Mouse (Mus musculus) neural tube, embryonic 12.5 days (tissue): ENCODE measurements around the gene Ythdf2. TPM values are rescaled to one million over a fixed set of nuclear protein-coding genes. Genes with fewer than 3 reads are reported as not detected.

ENCODE experiments used
- ATAC-seq: fragments of 200-750 bp; cut with Nextera tagmentation; 2 replicates; pipeline ENCODE4 v1.8.0; 2017; ENCODE audit warnings: low read depth, mild to moderate bottlenecking, moderate TSS enrichment, moderate library complexity; ENCODE audit not compliant: low FRiP score
- H3K27ac ChIP-seq: fragments of 300-500 bp; sonication (generic); 2 replicates; pipeline ENCODE4 v1.5.1; 2016
- H3K27me3 ChIP-seq: fragments of 300-500 bp; sonication (generic); replicated peaks from 2 replicates; pipeline ENCODE4 v1.6.1; 2016; ENCODE audit warnings: mild to moderate bottlenecking
- H3K36me3 ChIP-seq: fragments of 300-500 bp; sonication (generic); 2 replicates; pipeline ENCODE4 v1.6.1; 2016; ENCODE audit warnings: mild to moderate bottlenecking
- H3K4me1 ChIP-seq: fragments of 300-500 bp; sonication (generic); 2 replicates; pipeline ENCODE4 v1.6.1; 2016
- H3K4me2 ChIP-seq: fragments of 300-500 bp; sonication (generic); replicated peaks from 2 replicates; pipeline ENCODE4 v1.6.1; 2016; ENCODE audit warnings: mild to moderate bottlenecking
- H3K4me3 ChIP-seq: fragments of 300-500 bp; sonication (generic); 2 replicates; pipeline ENCODE4 v1.5.1; 2016
- H3K9ac ChIP-seq: fragments of 300-500 bp; sonication (generic); 2 replicates; pipeline ENCODE4 v1.6.1; 2016; ENCODE audit warnings: mild to moderate bottlenecking
- H3K9me3 ChIP-seq: fragments of 300-500 bp; sonication (generic); 2 replicates; pipeline ENCODE4 v1.6.1; 2016; ENCODE audit warnings: mild to moderate bottlenecking
- WGBS: fragments of 180-500 bp; shearing (Covaris S2); methylation state at CpG from one replicate; pipeline ENCODE4 v1.1.7; 2016; 5-methylcytosine and 5-hydroxymethylcytosine counted together
- polyA plus RNA-seq: library from polyadenylated mRNA; unstranded; fragments of >200 nt; fragmentation: Nextera tagmentation; extraction: Ambion mirVana; gene quantifications from 2 replicates; pipeline ENCODE4 v1.2.1, GENCODE M21; 2016

Gene Ythdf2
- 155 and 158 TPM in 2 replicates for polyA plus RNA-seq

- peak; percentile 96 for ATAC-seq
- Histone ChIP-seq H3K4me1 (peaks cover 22% of the 10 kb centered on the region), H3K4me3 (peak within 1 kb of the TSS; percentile 93), H3K36me3 (peaks cover 21% of the 10 kb centered on the region), H3K27ac (peak within 1 kb of the TSS; percentile 79), H3K27me3 (no peaks in the 10 kb centered on the region), H3K9me3 (no peaks in the 10 kb centered on the region), H3K4me2 (peak within 1 kb of the TSS; percentile 82), H3K9ac (peak within 1 kb of the TSS; percentile 100)
- WGBS, result 1% methylated on average over 78 of the region's 78 CpGs
Observed at GRCm38 (mm10) chr4:132211953-132212734, at the start of gene Ythdf2. Gene Ythdf2 (minus strand): TSS chr4:132212303.

DNA sequence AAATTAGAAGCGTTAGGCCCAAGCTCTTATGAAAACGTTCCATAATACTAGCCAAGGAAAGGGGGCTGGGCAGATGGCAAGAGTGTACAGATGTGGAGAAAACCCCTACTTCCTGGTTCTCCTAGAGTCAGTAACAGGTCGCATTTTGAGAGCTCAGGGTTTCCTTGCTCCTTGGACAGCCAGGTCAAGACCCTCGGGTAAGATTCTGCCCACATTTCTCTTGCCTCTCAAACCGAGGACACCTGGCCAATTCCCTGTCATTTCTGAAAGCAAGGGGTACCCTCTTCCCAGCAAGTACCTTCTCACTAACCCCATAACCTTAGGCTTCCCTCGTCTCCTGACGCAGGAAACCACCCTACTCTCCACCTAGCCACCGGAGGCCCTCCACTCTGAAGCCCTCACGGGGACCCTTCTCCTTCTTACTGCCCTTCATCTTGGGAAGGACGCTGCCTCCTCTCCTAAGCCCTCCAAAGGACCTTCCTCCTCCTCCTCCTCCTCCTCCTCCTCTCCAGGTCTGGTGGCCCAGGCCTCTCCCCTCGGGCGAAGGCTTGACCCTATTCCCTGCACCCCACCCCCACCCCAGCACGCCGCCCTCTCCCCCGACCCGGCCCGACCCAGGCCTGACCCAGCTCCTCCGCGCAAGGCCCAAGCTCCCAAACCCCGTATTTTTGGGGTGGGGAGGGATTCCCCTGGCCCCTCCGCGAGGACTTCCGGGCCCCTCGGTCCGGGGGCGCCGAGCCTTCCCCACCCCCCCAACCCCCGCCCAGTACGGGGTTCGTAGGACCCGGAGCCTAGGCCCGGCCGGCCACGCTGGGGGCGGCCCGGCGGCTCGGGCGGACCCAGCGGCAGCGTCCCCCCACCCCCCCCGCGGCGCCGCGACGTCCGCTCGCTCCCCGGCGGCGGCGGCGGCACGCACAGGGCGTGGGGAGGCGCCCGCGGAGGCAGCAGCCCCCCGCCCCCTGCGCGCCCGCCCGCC lies 48.6 kb upstream of the Ythdf2 start:
- Histone ChIP-seq H3K9ac (peak overlapping the region; percentile 97), H3K27me3 (no peaks in the 10 kb centered on the region), H3K36me3 (0 out of 2 replicates have a peak, but pooled peaks cover 2% of the 10 kb centered on the region), H3K27ac (peak overlapping the region; percentile 79), H3K9me3 (no peaks in the 10 kb centered on the region), H3K4me2 (peak overlapping the region; percentile 71), H3K4me3 (peak overlapping the region; percentile 91), H3K4me1 (peaks cover 15% of the 10 kb centered on the region)
- ATAC-seq, result peak; percentile 61
- 3% methylated on average over 40 of the region's 64 CpGs for WGBS

- no peaks in the 10 kb centered on the region for H3K9me3 ChIP-seq
- H3K4me1 ChIP-seq, result peaks cover 15% of the 10 kb centered on the region
- no peak for ATAC-seq
- 0 out of 2 replicates have a peak, but pooled peaks cover 2% of the 10 kb centered on the region for H3K36me3 ChIP-seq
- no peaks in the 10 kb centered on the region for H3K27me3 ChIP-seq
- H3K4me2 ChIP-seq, result peak overlapping the region; percentile 71
- no peak overlapping the region for H3K27ac ChIP-seq
- no peak overlapping the region for H3K9ac ChIP-seq
- no peak overlapping the region for H3K4me3 ChIP-seq
- WGBS, result 87% methylated on average over 4 of the region's 4 CpGs
Observed at GRCm38 (mm10) chr4:132259248-132259647, 47.1 kb upstream of the Ythdf2 start.

DNA sequence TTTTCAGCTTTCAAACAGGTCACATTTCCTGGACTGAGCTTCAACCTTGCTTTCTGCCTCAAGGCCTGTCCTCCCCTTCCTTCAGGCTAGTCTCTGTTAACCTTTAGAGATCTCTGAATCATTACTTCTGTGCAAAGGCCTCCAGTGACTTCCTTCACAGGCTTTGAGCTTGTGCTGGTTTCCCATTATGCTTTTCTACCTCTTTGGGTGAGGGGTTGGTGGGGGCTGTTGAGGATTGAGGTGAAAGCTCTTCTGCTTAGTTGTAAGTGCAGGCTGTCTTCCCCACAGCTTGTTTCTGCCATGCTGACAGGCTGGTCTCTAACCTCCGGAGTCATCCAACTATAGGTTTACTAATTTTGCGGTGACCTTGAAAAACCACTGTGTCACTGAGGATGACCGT lies 44.3 kb upstream of the Ythdf2 start:
- Histone ChIP-seq H3K4me1 (peaks cover 13% of the 10 kb centered on the region), H3K27ac (no peak overlapping the region), H3K36me3 (peaks cover 6% of the 10 kb centered on the region; the same call in 1 of the 2 replicates), H3K4me3 (no peak overlapping the region), H3K27me3 (no peaks in the 10 kb centered on the region), H3K9ac (no peak overlapping the region), H3K4me2 (no peak overlapping the region), H3K9me3 (no peaks in the 10 kb centered on the region)
- no peak for ATAC-seq
- WGBS, result 89% methylated on average over 3 of the region's 3 CpGs

DNA sequence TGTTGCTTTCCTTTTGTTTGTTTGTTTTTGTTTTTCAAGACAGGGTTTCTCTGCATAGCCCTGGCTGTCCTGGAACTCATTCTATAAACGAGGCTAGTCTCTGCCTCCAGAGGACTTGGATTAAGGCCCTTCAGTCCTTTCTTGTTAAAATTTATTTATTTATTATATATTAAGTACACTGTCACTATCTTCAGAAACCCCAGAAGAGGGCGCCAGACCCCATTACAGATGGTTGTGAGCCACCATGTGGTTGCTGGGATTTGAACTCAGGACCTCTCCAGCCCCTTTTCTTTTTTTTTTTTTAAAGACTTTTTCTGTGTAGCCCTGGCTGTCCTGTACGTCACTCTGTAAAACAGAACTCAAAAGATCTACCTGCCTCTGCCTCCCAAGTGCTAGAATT lies 42.9 kb upstream of the Ythdf2 start:
- H3K27me3 ChIP-seq, result no peaks in the 10 kb centered on the region
- no peak overlapping the region for H3K4me2 ChIP-seq
- WGBS, result 81% methylated on average over 3 of the region's 3 CpGs
- peaks cover 19% of the 10 kb centered on the region for H3K36me3 ChIP-seq
- no peak for ATAC-seq
- no peak overlapping the region for H3K4me3 ChIP-seq
- H3K4me1 ChIP-seq, result peaks cover 9% of the 10 kb centered on the region
- H3K9me3 ChIP-seq, result no peaks in the 10 kb centered on the region
- no peak overlapping the region for H3K9ac ChIP-seq
- no peak overlapping the region for H3K27ac ChIP-seq

- Histone ChIP-seq H3K27me3 (no peaks in the 10 kb centered on the region), H3K27ac (no peak overlapping the region), H3K4me3 (no peak overlapping the region), H3K9me3 (no peaks in the 10 kb centered on the region), H3K4me1 (no peaks in the 10 kb centered on the region), H3K36me3 (peaks cover 28% of the 10 kb centered on the region), H3K9ac (no peak overlapping the region), H3K4me2 (no peak overlapping the region)
- ATAC-seq, result no peak
- WGBS, result 80% methylated on average over 2 of the region's 2 CpGs
Observed at GRCm38 (mm10) chr4:132253622-132254021, 41.5 kb upstream of the Ythdf2 start.

GRCm38 (mm10) chr4:132253128-132253527 lies 41.0 kb upstream of the Ythdf2 start:
- 90% methylated on average over 8 of the region's 8 CpGs for WGBS
- no peak overlapping the region for H3K27ac ChIP-seq
- peaks cover 32% of the 10 kb centered on the region for H3K36me3 ChIP-seq

DNA sequence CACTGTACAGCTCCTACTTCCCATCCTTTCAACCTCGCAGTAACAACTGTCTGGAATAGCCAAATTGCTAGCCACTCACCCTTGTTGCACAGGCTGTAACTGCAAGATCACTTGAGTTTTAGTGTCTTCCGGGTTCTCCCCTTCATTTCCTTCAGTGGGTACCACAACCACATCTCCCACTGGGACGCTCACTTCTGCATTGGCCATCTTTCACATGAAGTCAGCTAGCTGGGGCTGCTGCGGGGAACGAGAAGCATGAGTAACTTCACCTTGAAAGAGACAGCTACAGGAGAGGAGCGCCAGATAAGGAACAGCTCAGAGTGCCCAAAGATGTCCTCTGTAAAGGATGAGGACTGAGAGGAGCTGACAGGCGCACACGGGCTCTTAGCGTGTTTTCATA lies 39.5 kb upstream of the Ythdf2 start:
- no peaks in the 10 kb centered on the region for H3K4me1 ChIP-seq
- H3K4me3 ChIP-seq, result no peak overlapping the region
- no peak for ATAC-seq
- H3K27ac ChIP-seq, result no peak overlapping the region
- H3K9me3 ChIP-seq, result no peaks in the 10 kb centered on the region
- no peak overlapping the region for H3K4me2 ChIP-seq
- H3K36me3 ChIP-seq, result peaks cover 32% of the 10 kb centered on the region
- H3K27me3 ChIP-seq, result no peaks in the 10 kb centered on the region
- 94% methylated on average over 9 of the region's 9 CpGs for whole genome bisulfite sequencing
- H3K9ac ChIP-seq, result no peak overlapping the region

More at GRCm38 (mm10) chr4:132253128-132253527, 41.0 kb upstream of the Ythdf2 start:
- H3K27me3 ChIP-seq, result no peaks in the 10 kb centered on the region
- no peak overlapping the region for H3K4me3 ChIP-seq
- H3K4me1 ChIP-seq, result no peaks in the 10 kb centered on the region
- H3K9me3 ChIP-seq, result no peaks in the 10 kb centered on the region
- no peak overlapping the region for H3K4me2 ChIP-seq
- no peak for ATAC-seq
- no peak overlapping the region for H3K9ac ChIP-seq

DNA sequence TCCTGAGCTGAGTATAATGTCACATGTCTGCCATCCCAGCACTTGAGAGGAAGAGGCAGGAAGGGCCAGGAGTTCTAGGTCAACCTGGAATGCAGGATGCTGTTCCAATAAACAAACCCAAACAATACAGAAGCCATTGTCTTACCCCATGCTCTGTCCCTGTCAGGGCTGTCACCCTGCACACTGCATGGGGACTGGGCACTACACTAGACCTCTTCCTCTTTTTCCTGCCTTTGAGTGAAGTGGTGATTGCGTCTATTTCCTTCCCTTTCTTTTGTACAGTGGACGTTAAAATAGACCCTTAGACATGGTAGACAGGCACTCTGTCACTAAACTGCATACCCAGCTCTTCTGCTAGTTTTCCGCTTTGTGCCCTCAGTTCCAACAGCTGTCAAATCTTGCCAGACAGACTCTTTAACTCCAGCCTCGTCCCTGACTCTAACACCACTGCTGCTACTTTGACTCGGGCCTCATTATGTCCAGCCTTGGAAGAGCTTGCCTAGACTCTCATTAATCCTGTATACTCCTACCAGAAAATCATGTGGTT lies 35.4 kb upstream of the Ythdf2 start:
- H3K4me1 ChIP-seq, result no peaks in the 10 kb centered on the region
- peaks cover 52% of the 10 kb centered on the region for H3K36me3 ChIP-seq

DNA sequence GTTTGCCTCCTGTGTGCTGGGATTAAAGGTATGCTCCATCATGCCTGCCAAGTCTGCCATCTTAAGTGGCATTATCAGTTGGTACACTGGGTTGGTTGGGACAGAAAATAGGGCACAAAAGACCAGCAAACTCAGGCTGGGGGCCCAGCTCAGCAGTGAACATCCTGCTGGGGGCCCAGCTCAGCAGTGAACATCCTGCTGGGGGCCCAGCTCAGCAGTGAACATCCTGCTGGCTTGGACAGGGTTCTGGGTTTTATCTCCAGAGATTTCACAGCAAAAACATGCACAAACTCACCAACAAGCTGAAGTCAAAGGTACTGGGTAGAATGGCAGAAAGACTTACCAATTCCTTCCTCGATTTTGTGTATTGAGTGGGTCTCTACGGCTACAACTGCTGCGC lies 33.5 kb upstream of the Ythdf2 start:
- Histone ChIP-seq H3K4me3 (no peak overlapping the region), H3K36me3 (peaks cover 57% of the 10 kb centered on the region), H3K4me1 (no peaks in the 10 kb centered on the region), H3K9ac (no peak overlapping the region), H3K9me3 (no peaks in the 10 kb centered on the region), H3K4me2 (no peak overlapping the region), H3K27me3 (no peaks in the 10 kb centered on the region), H3K27ac (no peak overlapping the region)
- 97% methylated on average over 3 of the region's 3 CpGs for WGBS
- no peak for ATAC-seq

More for the DNA sequence above, 35.4 kb upstream of the Ythdf2 start:
- Histone ChIP-seq H3K9ac (no peak overlapping the region), H3K9me3 (no peaks in the 10 kb centered on the region), H3K4me3 (no peak overlapping the region), H3K27me3 (no peaks in the 10 kb centered on the region), H3K27ac (no peak overlapping the region), H3K4me2 (no peak overlapping the region)
- ATAC-seq, result no peak
- 85% methylated on average over 5 of the region's 5 CpGs for WGBS

GRCm38 (mm10) chr4:132241208-132241607 lies 29.1 kb upstream of the Ythdf2 start:
- no peak for ATAC-seq
- Histone ChIP-seq H3K4me1 (no peaks in the 10 kb centered on the region), H3K27ac (no peak overlapping the region), H3K9ac (no peak overlapping the region), H3K36me3 (peaks cover 75% of the 10 kb centered on the region), H3K4me2 (no peak overlapping the region), H3K9me3 (no peaks in the 10 kb centered on the region), H3K27me3 (no peaks in the 10 kb centered on the region), H3K4me3 (no peak overlapping the region)
- 91% methylated on average over 3 of the region's 3 CpGs for WGBS

- no peak for ATAC-seq
- Histone ChIP-seq H3K9ac (no peak overlapping the region), H3K36me3 (peaks cover 75% of the 10 kb centered on the region), H3K27ac (no peak overlapping the region), H3K4me3 (no peak overlapping the region), H3K9me3 (no peaks in the 10 kb centered on the region), H3K4me1 (no peaks in the 10 kb centered on the region), H3K27me3 (no peaks in the 10 kb centered on the region), H3K4me2 (no peak overlapping the region)
- WGBS, result 91% methylated on average over 3 of the region's 3 CpGs
Observed at GRCm38 (mm10) chr4:132240367-132240766, 28.3 kb upstream of the Ythdf2 start.
